Mouse (Mus musculus) liver, adult 2 months (tissue): ENCODE results near the gene Arl3.
"Not testable (repeated sequence)": the region's sequence is repeated elsewhere in the genome, so short reads cannot be mapped to it uniquely, and the experiment has no call there.

Experiments
- CTCF ChIP-seq: fragments of 200-500 bp; IDR thresholded peaks from 2 replicates; pipeline ENCODE4 v1.5.1; 2011; ENCODE audit warnings: low read depth, low read length, control low read depth
- POLR2A ChIP-seq: fragments of 200-500 bp; IDR thresholded peaks from 2 replicates; pipeline ENCODE4 v1.6.1; 2011; ENCODE audit warnings: low read length, control low read depth; ENCODE audit not compliant: insufficient read depth; ENCODE audit errors: extremely low read depth

- TF ChIP-seq CTCF, POLR2A: not testable (repeated sequence)
Measured at GRCm38 (mm10) chr19:46571211-46571877, 1.7 kb downstream of the Arl3 start.
